Mouse (Mus musculus) heart, adult 2 months (tissue): Measurements from ENCODE around the gene Wdr70.

Experiments used
- CTCF ChIP-seq: fragments of 200-600 bp; IDR thresholded peaks from 2 replicates; pipeline ENCODE4 v1.8.1; 2022; ENCODE audit warnings: antibody characterized with exemption, mild to moderate bottlenecking, moderate library complexity
- POLR2A ChIP-seq: fragments of 200-500 bp; IDR thresholded peaks from 2 replicates; pipeline ENCODE4 v1.6.1; 2011; ENCODE audit warnings: mild to moderate bottlenecking, low read depth, low read length, control low read depth; ENCODE audit not compliant: insufficient read depth

GRCm38 (mm10) chr15:7922291-7923037 is 176.5 kb downstream of the Wdr70 start:
- no peak for TF ChIP-seq CTCF
- no peak for TF ChIP-seq POLR2A
